Mouse (Mus musculus): ENCODE results near the gene Gm3149.
"Not testable (repeated sequence)": the region's sequence is repeated elsewhere in the genome, so short reads cannot be mapped to it uniquely, and the experiment has no call there.

Gm3149 gene

DNA sequence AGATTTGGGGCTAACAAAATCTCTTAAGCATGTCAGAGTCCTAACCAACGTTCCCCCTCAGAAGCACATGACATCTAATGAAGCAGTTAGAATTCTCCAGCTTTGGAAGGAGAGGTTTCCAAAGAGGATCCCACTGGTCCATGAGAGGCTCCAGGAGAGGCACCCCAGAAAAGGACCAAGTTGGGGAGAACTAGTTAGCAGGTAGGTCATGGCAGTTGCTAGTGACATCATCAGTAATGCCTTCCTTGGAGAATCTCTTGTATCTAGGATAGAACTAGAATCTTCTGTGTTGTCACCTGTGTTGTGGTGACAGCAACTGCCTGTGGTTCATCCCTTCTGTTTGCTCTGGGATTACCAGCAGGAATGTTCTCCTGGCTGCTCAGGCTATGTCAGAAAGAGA is at the start of gene Gm3149:
Gene Gm3149, plus strand, starts transcription at position 301 of the 400 bp plus-strand sequence.
- not testable (repeated sequence) for DNase-seq

DNA sequence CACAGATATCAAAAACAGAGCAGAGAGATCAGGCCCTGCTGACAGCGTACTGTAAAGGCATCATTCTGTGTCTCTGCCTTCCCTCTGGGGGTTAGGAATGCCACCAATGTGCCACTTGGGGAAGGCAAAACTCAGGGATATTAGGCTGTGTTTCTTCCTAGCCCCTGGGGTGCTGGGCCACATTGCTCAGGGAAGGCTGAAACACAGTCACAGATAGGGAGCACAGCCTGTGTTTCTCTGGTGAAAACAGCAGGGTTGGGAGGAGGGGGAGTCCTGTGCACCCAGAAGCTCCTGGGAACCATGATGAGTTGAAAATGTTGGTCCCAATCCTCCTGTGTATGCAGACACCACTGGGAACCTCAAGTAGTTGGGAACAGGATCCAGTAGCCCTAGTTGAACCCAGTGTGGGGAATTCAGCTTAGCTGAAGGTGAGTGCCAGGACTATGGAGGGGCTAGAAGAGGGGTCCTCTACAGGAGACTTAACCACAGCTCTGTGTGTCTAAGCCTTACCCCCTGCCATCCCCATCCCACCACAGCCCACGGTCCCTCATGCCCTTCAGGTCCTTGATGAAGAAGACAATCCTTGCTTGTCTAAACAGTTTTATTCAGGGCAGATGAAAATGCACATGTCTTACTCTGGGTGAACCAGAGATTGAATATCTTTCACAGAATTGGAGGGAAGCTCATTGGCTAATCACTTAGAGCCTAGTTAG is 47.7 kb upstream of the Gm3149 start:
- not testable (repeated sequence) for DNase-seq

GRCm38 (mm10) chr14:4279828-4280227 is 37.3 kb upstream of the Gm3149 start:
- not testable (repeated sequence) for DNase-seq

- not testable (repeated sequence) for DNase-seq
Measured at GRCm38 (mm10) chr14:4334476-4335080, 17.5 kb downstream of the Gm3149 start, which contains the start of gene 2610042L04Rik. 2610042L04Rik (plus strand) TSS chr14:4334763.

GRCm38 (mm10) chr14:4335506-4335905 is 18.4 kb downstream of the Gm3149 start:
- DNase-seq = not testable (repeated sequence)

- DNase-seq = not testable (repeated sequence)
Measured at GRCm38 (mm10) chr14:4368991-4369390, 51.9 kb downstream of the Gm3149 start.

DNA sequence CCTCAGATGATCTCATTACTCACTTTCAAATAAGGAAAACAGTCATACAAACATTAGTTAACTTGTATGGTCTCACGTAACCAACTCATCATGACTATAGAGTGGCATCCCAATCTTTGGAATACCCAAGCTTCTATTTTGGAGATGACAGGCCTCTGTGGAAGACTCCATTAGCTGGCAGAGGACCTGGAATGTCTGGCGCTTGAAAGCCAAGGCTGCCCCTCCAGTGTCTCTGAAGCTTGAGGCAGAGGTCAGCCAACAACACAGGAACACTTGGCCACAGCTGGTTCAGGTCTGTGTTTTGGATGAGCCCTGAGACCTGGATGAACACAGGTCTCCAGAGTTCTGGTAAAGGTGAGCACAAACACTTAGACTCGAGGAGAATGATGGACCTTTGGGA is 52.6 kb downstream of the Gm3149 start:
- not testable (repeated sequence) for DNase-seq
